Mouse (Mus musculus): ENCODE data around the gene March6. TPM values are rescaled to one million over a fixed set of nuclear protein-coding genes. Genes with fewer than 3 reads are reported as not detected.

The March6 gene
- polyA plus RNA-seq, 1 experiment from 2014 or later: 12.9 TPM

- no peak for DNase-seq (ENCODE audit: low spot score)
- Histone ChIP-seq H3K4me1 (replicated peaks; ENCODE audit: control insufficient read depth, insufficient read depth) (no peaks in the 10 kb centered on the region), H3K27ac (replicated peaks) (no peak overlapping the region), H3K27me3 (ENCODE audit: control insufficient read depth, insufficient read depth, low read length) (no peaks in the 10 kb centered on the region), H3K36me3 (ENCODE audit: control insufficient read depth, insufficient read depth, low read length) (no peaks in the 10 kb centered on the region), H3K4me2 (replicated peaks; ENCODE audit: low read depth) (peak overlapping the region; percentile 36; the same call in 1 of the 2 replicates), H3K4me3 (ENCODE audit: low read depth, low read length) (no peak overlapping the region), H3K9ac (ENCODE audit: low read length) (no peak overlapping the region), H3K9me3 (ENCODE audit: control insufficient read depth, low read length) (no peaks in the 10 kb centered on the region)
- no peak for ATAC-seq (ENCODE audit: low FRiP score, low TSS enrichment)
- TF ChIP-seq CTCF (IDR thresholded peaks at IDR 0.05; ENCODE audit: low read depth) (no peak), EP300 (optimal IDR thresholded peaks at IDR 0.05) (no peak)
- WGBS: 17% methylated on average over 7 of the region's 7 CpGs
Observed at GRCm38 (mm10) chr15:31418686-31419024, 112.2 kb downstream of the March6 start.

GRCm38 (mm10) chr15:31417796-31418685, 112.8 kb downstream of the March6 start:
- WGBS: 28% methylated on average over 21 of the region's 21 CpGs
- Histone ChIP-seq H3K9ac (ENCODE audit: low read length) (no peak overlapping the region), H3K4me1 (replicated peaks; ENCODE audit: control insufficient read depth, insufficient read depth) (no peaks in the 10 kb centered on the region), H3K36me3 (ENCODE audit: control insufficient read depth, insufficient read depth, low read length) (no peaks in the 10 kb centered on the region), H3K4me3 (ENCODE audit: low read depth, low read length) (no peak overlapping the region; the same call in 1 of the 2 replicates), H3K27me3 (ENCODE audit: control insufficient read depth, insufficient read depth, low read length) (no peaks in the 10 kb centered on the region), H3K27ac (replicated peaks) (no peak overlapping the region), H3K4me2 (replicated peaks; ENCODE audit: low read depth) (peak overlapping the region; percentile 36), H3K9me3 (ENCODE audit: control insufficient read depth, low read length) (no peaks in the 10 kb centered on the region)
- peak; percentile 74 for ATAC-seq (ENCODE audit: low FRiP score, low TSS enrichment)
- peak; percentile 35 for DNase-seq (ENCODE audit: low spot score)
- TF ChIP-seq EP300 (optimal IDR thresholded peaks at IDR 0.05) (no peak), CTCF (IDR thresholded peaks at IDR 0.05; ENCODE audit: low read depth) (no peak)

DNA sequence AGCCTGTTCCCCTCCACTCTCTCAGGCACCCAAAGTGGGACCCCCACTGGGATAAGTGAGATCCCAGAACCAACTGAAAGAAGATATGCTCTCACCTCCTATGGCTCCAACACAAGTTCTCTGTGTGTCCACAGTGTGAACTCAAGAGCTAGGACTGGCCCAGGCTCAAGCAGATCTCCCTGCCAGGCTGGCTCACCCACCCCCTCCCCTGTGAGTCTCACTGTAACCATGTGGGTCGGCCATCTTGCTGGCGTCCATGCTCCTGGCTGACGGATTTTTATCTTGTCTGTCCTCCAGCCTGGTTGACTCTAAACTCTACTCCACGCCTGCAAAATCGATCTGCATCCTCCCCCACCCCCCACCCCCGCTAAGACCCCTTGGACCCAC, 113.5 kb downstream of the March6 start:
- WGBS: 51% methylated on average over 6 of the region's 6 CpGs
- TF ChIP-seq CTCF (IDR thresholded peaks at IDR 0.05; ENCODE audit: low read depth) (no peak), EP300 (optimal IDR thresholded peaks at IDR 0.05) (no peak)
- no peaks in the 10 kb centered on the region for H3K36me3 ChIP-seq (ENCODE audit: control insufficient read depth, insufficient read depth, low read length)
- no peaks in the 10 kb centered on the region for H3K4me1 ChIP-seq (replicated peaks; ENCODE audit: control insufficient read depth, insufficient read depth)
- no peak for DNase-seq (ENCODE audit: low spot score)
- H3K9me3 ChIP-seq (ENCODE audit: control insufficient read depth, low read length): no peaks in the 10 kb centered on the region
- no peak overlapping the region for H3K9ac ChIP-seq (ENCODE audit: low read length)
- H3K4me3 ChIP-seq (ENCODE audit: low read depth, low read length): no peak overlapping the region
- H3K27ac ChIP-seq (replicated peaks): no peak overlapping the region
- 0 out of 2 replicates have a peak, but pooled peaks have one; percentile 16 for ATAC-seq (ENCODE audit: low FRiP score, low TSS enrichment)
- H3K27me3 ChIP-seq (ENCODE audit: control insufficient read depth, insufficient read depth, low read length): no peaks in the 10 kb centered on the region
- H3K4me2 ChIP-seq (replicated peaks; ENCODE audit: low read depth): no peak overlapping the region; the same call in 1 of the 2 replicates

- WGBS: 50% methylated on average over 4 of the region's 4 CpGs
- no peak for TF ChIP-seq CTCF (IDR thresholded peaks at IDR 0.05; ENCODE audit: low read depth)
- TF ChIP-seq EP300 (optimal IDR thresholded peaks at IDR 0.05): no peak
- DNase-seq (ENCODE audit: low spot score) (no peak), ATAC-seq (ENCODE audit: low FRiP score, low TSS enrichment) (no peak)
- Histone ChIP-seq H3K27ac (replicated peaks) (no peak overlapping the region), H3K36me3 (ENCODE audit: control insufficient read depth, insufficient read depth, low read length) (no peaks in the 10 kb centered on the region), H3K4me1 (replicated peaks; ENCODE audit: control insufficient read depth, insufficient read depth) (no peaks in the 10 kb centered on the region), H3K9ac (ENCODE audit: low read length) (no peak overlapping the region), H3K9me3 (ENCODE audit: control insufficient read depth, low read length) (no peaks in the 10 kb centered on the region), H3K27me3 (ENCODE audit: control insufficient read depth, insufficient read depth, low read length) (no peaks in the 10 kb centered on the region), H3K4me2 (replicated peaks; ENCODE audit: low read depth) (no peak overlapping the region), H3K4me3 (ENCODE audit: low read depth, low read length) (no peak overlapping the region)
Observed at GRCm38 (mm10) chr15:31415181-31415580, 115.7 kb downstream of the March6 start.

- no peak overlapping the region for H3K4me3 ChIP-seq (ENCODE audit: low read depth, low read length)
- H3K4me2 ChIP-seq (replicated peaks; ENCODE audit: low read depth): no peak overlapping the region
- TF ChIP-seq EP300 (optimal IDR thresholded peaks at IDR 0.05) (no peak), CTCF (IDR thresholded peaks at IDR 0.05; ENCODE audit: low read depth) (no peak)
- WGBS: 53% methylated on average over 6 of the region's 6 CpGs
- H3K36me3 ChIP-seq (ENCODE audit: control insufficient read depth, insufficient read depth, low read length): no peaks in the 10 kb centered on the region
- no peak for ATAC-seq (ENCODE audit: low FRiP score, low TSS enrichment)
- no peak overlapping the region for H3K9ac ChIP-seq (ENCODE audit: low read length)
- DNase-seq (ENCODE audit: low spot score): no peak
- H3K4me1 ChIP-seq (replicated peaks; ENCODE audit: control insufficient read depth, insufficient read depth): no peaks in the 10 kb centered on the region
- no peak overlapping the region for H3K27ac ChIP-seq (replicated peaks)
- no peaks in the 10 kb centered on the region for H3K9me3 ChIP-seq (ENCODE audit: control insufficient read depth, low read length)
- no peaks in the 10 kb centered on the region for H3K27me3 ChIP-seq (ENCODE audit: control insufficient read depth, insufficient read depth, low read length)
Observed at GRCm38 (mm10) chr15:31414179-31414898, 116.5 kb downstream of the March6 start.

GRCm38 (mm10) chr15:31413662-31414061, 117.2 kb downstream of the March6 start:
- DNase-seq (ENCODE audit: low spot score) (no peak), ATAC-seq (ENCODE audit: low FRiP score, low TSS enrichment) (no peak)
- Histone ChIP-seq H3K4me3 (ENCODE audit: low read depth, low read length) (no peak overlapping the region), H3K4me1 (replicated peaks; ENCODE audit: control insufficient read depth, insufficient read depth) (no peaks in the 10 kb centered on the region), H3K27ac (replicated peaks) (no peak overlapping the region), H3K9me3 (ENCODE audit: control insufficient read depth, low read length) (no peaks in the 10 kb centered on the region), H3K9ac (ENCODE audit: low read length) (no peak overlapping the region), H3K4me2 (replicated peaks; ENCODE audit: low read depth) (no peak overlapping the region), H3K36me3 (ENCODE audit: control insufficient read depth, insufficient read depth, low read length) (no peaks in the 10 kb centered on the region), H3K27me3 (ENCODE audit: control insufficient read depth, insufficient read depth, low read length) (no peaks in the 10 kb centered on the region)
- TF ChIP-seq EP300 (optimal IDR thresholded peaks at IDR 0.05): no peak
- no peak for TF ChIP-seq CTCF (IDR thresholded peaks at IDR 0.05; ENCODE audit: low read depth)
- 83% methylated on average over 6 of the region's 6 CpGs for WGBS
